Mouse (Mus musculus) megakaryocyte progenitor cell, adult 5-6 weeks (primary cell): ENCODE data around the gene Galnt6. TPM values are rescaled to one million over a fixed set of nuclear protein-coding genes. Genes with fewer than 3 reads are reported as not detected.
"Not testable (repeated sequence)": the region's sequence is repeated elsewhere in the genome, so short reads cannot be mapped to it uniquely, and the experiment has no call there.

Source experiments
- ATAC-seq: replicated peaks from 2 replicates; pipeline ENCODE4 v1.8.0; 2016; ENCODE audit warnings: mild to moderate bottlenecking, moderate TSS enrichment, inconsistent platforms; ENCODE audit not compliant: poor library complexity
- total RNA-seq, 2 experiments: library from RNA; stranded (forward) in 1 of 2; stranded (reverse) in 1 of 2; fragments of 157-497, 149-512 nt in 1 of 2; fragments of 200-1000 nt in 1 of 2; gene quantifications; 2 replicates each; pipeline versions ENCODE4 v1.2.3 to v1.2.4; 2015 to 2017

Gene Galnt6
- total RNA-seq (2015), result 11.7 and 11.9 TPM in 2 replicates
- total RNA-seq (2017), result 28.0 and 29.8 TPM in 2 replicates

DNA sequence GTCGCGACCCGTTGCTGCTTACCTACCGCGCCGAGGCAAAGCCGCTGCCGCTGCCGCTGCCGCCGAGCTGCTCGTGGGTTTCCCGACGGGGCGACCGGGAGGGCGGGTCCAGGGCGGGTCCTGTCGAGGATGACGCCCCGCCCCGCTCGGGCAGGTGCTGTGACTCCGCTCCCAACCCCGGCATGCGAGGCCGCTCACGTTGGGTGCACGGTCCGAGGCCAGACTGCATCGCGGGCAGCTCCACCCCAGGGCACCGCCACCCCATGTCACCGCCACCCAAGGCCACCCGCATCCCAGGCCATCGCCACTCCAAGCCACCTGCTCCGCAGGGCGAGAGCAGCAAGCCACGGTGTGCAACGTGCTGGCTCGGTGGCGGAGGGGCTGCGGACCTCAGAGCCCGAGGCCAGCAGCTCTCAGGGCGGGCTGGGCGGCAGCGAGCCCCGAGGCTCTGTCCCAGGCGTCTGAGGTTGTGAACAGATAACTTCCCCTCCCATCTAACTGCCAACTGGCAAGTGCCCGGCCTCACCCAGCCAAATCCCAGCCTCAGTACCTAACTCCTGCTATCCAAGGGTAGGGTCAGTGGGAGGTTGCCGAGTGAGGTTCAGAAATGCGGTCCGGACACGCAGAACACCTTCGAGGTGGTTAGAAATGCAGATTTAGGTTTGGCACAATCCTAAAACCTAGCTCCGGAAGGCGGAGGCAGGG, at the start of gene Galnt6:
TSS of gene Galnt6 (minus strand) at position 96 of the 705 bp plus-strand sequence.
- ATAC-seq, result peak; percentile 55

DNA sequence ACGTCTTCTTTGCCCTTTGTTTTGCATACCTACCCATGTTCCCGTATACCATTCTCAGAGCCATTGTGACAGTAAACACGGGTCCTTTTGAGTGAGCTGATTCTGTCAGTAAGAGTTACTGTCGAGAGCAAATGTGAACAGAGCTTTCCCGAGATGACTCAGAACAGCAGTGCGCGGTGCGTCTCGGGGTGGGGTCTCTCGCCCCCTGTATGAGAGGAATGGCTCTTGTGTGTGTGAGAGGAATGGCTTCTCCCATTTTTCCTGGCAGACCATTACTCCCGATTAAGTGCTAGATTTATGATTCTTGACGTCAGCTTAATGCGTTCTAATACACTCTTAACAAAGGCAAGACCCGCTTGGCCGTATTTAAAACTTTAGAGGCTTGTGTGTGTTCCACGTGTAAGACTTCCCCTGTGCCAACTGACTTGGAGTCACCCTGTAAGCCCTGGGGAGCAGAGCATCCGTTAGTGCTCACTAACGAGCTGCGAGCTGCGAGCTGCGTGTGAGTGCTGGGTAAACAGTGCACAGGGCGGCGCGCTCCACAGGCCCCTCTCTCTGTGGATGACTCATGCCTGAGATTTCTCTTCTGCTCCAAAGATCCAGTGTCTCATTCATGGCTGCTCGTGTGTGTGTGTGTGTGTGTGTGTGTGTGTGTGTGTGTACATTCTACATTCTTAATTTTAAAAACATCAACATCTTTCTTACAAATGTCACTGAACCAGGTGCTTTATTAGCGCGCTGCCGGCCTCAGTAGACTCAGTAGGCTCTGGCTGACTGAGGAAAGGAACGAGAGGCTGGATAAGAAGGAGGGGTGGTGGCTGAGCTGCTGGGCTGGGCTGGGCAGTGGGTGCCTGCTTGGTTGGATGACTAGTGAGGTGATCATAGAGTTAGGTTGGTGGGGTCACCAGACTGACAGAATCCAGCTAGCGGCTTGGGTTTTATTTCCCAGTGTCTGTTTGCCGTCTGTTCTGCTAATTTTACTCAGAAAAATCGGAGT, 48.1 kb upstream of the Galnt6 start:
- no peak for ATAC-seq

DNA sequence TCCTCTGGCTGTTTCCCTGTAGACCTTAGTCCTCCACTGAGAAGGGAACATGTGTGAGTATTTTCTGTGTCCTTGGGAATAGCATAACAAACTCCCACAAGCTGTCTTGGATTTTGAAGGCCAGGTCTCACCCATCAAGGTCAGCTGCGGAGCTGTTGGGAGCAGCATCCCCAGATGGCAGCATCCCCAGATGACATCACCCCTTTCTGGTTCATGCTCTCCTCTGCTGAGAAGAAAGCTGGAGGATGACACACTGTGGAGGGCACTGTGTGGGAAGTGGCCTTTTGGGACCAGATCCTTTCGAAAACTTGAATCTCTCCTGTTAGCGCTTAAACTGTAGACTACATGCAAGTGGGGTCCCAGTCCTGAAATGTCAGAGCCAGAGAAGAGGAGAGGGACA, 47.2 kb upstream of the Galnt6 start:
- no peak for ATAC-seq

- no peak for ATAC-seq
Measured at GRCm38 (mm10) chr15:100775189-100776166, 46.3 kb upstream of the Galnt6 start.

- not testable (repeated sequence) for ATAC-seq
Measured at GRCm38 (mm10) chr15:100773859-100774258, 44.7 kb upstream of the Galnt6 start.

DNA sequence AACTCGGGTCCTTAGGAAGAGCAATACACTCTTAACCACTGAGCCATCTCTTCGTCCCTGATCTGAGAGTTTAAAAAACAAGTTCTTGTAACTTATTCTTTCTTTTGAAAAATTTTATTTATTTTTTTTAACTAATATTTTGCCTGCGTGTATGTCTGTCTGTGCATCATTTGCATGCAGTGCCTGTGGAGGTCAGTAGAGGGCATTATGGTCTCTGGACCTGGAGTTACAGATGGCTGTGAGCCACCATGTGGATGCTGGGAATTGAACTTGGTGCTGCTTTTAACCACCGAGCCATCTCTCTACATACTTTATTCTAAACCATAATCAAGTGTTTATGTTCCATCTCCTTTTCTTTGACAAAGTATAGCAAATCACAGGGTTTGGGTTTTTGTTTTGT, 43.5 kb upstream of the Galnt6 start:
- 0 out of 2 replicates have a peak, but pooled peaks have one; percentile 23 for ATAC-seq

DNA sequence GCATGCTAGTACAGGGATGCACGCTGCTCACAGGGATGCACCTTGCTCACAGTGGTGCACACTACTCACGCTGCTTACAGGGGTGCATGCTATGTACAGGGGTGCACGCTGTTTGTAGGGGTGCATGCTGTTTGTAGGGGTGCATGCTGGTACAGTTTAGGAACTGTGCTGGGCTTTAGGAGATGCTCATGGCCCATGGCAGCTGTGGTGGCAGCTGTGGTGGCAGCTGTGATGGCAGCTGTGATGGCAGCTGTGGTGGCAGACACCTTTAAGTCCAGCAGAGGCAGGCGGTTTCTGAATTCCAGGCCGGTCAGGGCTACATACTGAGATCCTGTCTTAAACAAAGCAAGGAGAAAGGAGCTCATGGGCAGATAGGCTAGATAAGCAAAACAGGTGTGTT, 41.2 kb upstream of the Galnt6 start:
- no peak for ATAC-seq

DNA sequence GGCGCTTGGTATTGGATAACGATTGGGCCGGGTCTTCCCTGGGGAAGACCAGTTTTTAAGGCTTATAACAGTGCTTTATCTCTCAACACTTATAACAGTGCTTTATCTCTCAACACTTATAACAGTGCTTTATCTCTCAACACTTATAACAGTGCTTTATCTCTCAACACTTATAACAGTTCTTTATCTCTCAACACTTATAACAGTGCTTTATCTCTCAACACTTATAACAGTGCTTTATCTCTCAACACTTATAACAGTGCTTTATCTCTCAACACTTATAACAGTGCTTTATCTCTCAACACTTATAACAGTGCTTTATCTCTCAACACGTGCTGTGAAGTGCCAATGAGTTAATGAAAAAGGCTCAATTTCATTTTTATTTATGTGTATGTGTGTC, 39.8 kb upstream of the Galnt6 start:
- ATAC-seq, result not testable (repeated sequence)

GRCm38 (mm10) chr15:100767851-100768250, 38.7 kb upstream of the Galnt6 start:
- no peak for ATAC-seq

- no peak for ATAC-seq
Measured at GRCm38 (mm10) chr15:100766826-100767225, 37.6 kb upstream of the Galnt6 start.

DNA sequence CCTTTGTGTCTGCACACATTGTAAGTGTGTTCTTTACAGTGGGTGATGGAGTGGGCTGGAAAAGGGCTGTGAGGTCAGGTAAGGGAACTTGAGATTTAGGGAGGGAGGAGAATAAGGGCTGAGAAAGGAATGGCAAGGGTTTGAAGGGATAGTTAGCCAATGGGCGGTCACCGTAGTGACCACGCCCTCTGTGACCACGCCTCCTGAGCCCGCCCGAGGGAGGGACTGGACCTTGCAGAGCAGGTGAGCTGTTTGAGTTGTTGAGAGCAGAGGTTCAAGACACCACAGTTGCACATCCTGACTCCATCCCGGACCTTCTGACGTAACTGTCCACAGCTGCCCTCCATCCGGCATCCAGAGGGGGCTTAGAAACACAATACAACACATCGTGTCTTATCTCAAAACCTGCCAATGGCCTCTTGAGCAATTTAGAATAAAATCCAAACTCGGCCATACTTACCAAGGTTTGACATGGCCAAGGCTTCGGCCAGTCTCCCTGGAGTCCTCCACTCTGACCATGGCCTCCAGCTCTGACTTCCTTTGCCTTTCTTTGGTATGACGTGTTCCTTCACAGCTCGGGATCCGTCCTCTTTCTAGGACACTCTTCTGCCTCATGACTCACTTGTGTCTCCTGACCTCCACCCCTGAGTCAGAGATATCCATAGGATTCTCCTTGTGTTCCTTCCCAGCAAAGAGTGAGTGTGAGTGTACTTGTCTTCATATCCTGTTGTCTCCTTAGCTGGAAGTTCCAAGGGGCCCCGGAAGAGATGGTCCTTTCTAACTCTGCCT, 35.2 kb upstream of the Galnt6 start:
- no peak for ATAC-seq

- ATAC-seq, result no peak
Measured at GRCm38 (mm10) chr15:100762649-100763048, 33.5 kb upstream of the Galnt6 start.

- peak; percentile 88 for ATAC-seq
Measured at GRCm38 (mm10) chr15:100761419-100762185, 32.4 kb upstream of the Galnt6 start, which contains the start of gene Slc4a8. TSS of gene Slc4a8 (plus strand) at chr15:100761747.

- no peak for ATAC-seq
Measured at GRCm38 (mm10) chr15:100761036-100761418, 31.9 kb upstream of the Galnt6 start.

DNA sequence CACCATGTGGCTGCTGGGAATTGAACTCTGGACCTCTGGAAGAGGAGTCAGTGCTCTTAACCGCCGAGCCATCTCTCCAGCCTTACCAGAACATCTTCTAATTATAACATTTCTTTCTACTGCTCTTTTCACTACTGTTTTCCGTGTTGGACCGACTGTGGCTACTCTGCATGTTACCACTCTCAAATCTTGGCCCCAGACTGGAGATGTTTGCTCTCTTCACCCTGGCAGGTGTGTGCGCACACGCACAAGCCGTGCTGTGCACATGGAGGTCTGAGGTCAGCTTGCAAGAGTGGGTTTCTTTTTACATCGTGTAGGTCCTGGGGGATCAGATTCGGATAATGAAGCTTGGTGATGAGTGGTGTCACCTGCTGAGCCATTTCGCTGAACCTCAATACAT, 30.1 kb upstream of the Galnt6 start:
- ATAC-seq, result no peak

DNA sequence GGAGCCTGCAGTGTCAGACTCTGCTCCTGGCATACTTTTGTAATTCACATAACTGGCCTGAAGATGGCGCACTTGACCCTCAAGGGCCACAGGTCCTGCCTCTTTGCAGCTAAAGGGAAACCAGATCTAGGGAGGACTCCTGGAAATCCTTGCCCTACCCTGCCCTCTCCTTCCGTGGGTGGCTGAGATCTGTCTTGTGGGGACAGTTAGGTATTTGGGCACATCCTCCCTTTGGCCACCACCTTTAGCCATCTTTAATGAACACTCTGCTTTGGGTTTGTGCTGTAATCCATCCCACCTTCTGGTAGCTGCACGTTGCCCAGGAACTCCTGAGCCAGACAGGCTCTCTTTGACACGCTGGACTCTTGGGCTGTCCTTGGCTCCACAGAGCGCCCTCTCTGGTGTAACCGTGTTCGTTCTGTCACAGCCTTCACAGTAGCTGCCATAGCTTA, 28.4 kb upstream of the Galnt6 start:
- peak; percentile 77 for ATAC-seq

- no peak for ATAC-seq
Measured at GRCm38 (mm10) chr15:100755881-100756624, 26.9 kb upstream of the Galnt6 start.

DNA sequence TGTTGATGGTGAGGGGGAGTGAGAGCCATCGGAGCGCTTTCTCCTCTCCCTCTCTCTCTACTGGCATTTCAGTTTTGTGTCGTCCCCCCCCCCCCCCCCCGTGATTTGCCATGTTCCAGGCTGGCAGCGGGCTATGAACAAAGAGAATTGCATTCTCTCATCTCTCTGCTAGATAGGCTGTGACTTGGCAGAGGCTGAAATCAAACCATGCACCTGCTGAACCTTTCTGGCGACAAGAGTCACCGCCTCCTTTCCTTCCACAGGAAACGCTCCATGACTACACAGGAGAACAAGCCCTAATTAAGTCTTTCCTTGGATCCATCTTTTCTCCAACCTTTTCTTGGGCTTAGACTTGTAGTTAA, 26.3 kb upstream of the Galnt6 start:
- ATAC-seq, result no peak
